Mouse (Mus musculus) v-Abl transformed pro-B cells (cell line): ENCODE data around the gene Dlg2.

ENCODE experiments used
- in situ Hi-C, 2 experiments: fragments of 400-800 bp; cut with MboI; formaldehyde crosslinking; loops; one replicate each; pipeline ENCODE4 v1.15.1; 2025; ENCODE audit not compliant: unreplicated experiment in 2 of 2

Gene Dlg2

DNA sequence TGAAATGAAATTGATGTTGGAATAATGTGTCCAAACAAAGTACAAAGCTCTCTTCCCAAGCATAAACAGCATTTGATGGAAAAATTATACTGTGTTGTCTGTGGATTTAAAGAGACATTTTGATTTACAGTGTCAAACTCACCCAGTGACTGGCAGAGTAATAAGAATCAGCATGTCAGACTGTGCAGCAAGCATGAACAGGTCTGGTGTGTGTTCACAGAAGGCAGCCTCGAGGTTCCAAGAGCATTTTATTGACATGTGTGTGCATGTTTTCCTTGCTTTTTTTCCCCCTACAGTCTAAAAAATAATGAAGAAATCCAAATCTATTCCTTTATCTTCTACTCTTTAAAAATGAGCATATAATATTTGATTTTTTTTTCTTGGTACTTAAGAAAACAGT, 1924.1 kb downstream of the Dlg2 start:
- in situ Hi-C loops = no loop called here

DNA sequence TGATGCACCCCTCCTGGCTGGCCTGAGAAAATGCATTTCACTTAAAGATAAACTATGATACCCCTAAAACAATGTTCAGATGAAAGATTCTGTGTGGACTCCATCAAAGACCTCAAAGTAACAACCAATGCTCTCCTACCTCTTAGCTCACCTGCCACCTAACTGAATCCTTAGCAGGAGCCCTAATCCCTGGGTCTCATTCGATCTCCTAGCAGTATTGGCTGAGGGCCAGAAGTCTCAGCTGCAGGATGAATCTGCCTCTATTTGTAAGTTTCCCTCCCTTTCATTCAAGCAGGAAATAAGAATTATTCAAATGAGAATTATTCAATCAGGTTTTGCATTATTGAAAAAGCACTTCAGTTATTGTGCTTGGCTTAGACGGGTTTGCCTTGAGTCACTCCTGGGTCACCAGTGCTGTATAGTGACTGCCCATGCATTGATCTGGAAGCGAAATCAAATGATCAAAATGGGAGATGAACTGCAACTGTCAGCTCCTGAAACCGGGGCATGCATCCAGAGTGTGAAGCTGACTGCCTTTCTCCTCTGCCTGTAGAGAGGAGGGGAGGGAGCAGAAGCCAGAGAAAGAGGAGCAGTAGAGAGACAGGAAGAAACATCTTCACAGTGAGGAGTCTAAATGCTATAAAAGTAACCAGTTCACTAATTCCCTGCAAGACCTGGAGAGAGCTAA, 1924.7 kb downstream of the Dlg2 start:
- in situ Hi-C loops = no loop called here

DNA sequence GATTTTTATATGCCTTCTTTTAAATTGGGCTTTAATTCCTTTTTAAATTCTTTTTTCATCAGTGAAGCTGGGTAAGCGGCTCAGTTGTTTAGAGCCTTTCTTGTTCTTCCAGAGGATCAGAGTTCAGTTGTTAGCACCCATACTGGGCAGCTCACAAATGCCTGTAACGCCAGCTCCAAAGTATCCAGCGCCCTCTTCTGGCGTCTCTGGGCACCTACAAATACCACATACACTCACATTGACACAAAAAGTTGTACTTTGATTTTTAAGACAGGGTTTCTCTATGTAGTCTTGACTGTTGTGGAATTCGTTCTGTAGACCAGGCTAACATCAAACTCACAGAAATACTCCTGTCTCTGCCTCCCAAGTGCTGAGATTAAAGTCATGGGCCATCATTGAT, 1932.0 kb downstream of the Dlg2 start:
- in situ Hi-C loops = loop anchor here in 1 of 2 experiments (5.0 kb wide), 1 partner anchor 109 kb away; no protein-coding TSS in a partner anchor

DNA sequence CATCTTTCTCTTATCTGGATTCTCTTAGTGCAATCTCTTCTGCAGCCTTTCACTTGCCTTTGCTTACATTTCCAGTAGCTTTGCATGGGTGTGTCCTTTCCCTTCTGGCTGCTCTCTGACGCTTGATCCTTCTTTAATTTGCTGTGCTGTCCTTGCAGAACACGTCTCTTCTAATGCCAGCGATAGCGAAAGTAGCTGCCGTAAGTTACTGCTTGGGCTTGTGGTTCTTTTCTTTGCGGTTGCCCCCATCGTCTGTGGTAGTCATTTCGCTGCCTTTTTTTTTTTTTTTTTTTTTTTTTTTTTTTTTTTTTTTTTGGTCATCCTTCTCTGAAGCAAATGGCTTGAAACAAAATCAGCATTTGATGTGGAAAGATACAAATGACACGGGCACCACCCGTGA, 1944.0 kb downstream of the Dlg2 start:
- in situ Hi-C loops = no loop called here

DNA sequence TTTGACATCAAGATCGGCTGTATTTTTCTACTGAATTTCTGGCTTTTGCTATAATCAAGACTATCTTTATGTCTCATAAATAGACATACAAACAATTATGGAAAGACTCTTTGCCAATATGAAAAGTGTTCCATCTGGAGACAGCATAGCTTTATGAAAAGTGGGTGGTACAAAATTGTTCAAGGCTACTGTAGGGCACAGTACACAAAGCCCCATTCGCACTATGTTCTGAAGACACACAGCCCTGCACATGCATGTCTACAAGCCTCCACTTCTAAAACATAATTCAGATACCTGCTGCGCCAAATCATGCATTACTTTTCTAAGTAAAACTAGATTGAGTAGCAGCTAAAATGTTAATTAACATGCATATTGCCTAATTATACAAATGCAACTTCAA, 1946.5 kb downstream of the Dlg2 start:
- in situ Hi-C loops = no loop called here

DNA sequence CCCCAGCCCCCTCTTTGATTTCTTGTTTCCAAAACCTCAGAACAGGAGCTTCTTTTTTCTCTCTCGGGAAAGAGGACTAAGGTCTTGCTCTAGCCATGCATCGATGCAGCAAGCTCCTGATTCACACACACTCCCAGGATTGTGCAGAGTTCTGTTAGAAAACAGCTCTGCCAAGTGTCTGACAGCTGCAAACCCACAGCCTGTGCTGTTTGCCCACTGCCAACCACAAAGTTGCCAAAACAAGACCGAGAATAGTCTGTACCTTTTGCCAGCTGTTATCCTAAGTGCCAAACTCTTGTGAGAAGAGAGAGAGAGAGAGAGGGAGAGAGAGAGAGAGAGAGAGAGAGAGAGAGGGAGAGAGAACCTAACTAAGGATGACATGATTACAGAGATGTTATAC, 1948.2 kb downstream of the Dlg2 start:
- in situ Hi-C loops = loop anchor here (25.0 kb wide), 3 partner anchors 238 to 1962 kb away; partner anchors contain the start of genes Tmem126a (in 2 of the 2) and Pcf11 (in 1 of the 2)

DNA sequence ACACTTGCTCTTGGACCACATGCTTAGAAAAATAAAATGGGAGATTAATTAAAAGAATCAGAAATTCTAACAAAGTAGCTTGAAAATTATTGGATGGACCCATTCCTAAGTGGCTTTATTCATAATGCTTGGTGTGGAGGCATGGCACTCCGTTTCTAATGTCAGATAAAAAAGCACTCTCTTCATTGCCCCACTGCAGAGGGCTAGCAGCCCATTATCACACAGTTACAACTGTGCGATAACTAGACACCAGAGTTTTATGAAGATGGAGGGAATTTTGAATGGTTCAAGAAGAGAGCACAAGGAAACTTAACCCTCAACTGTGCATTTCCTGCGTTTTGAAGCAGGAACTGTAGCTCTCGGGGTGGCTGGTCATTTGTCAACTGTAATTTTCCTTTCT, 1950.8 kb downstream of the Dlg2 start:
- in situ Hi-C loops = loop anchor here (25.0 kb wide), 3 partner anchors 235 to 1965 kb away; partner anchors contain the start of genes Tmem126a (in 2 of the 2) and Pcf11 (in 1 of the 2)

DNA sequence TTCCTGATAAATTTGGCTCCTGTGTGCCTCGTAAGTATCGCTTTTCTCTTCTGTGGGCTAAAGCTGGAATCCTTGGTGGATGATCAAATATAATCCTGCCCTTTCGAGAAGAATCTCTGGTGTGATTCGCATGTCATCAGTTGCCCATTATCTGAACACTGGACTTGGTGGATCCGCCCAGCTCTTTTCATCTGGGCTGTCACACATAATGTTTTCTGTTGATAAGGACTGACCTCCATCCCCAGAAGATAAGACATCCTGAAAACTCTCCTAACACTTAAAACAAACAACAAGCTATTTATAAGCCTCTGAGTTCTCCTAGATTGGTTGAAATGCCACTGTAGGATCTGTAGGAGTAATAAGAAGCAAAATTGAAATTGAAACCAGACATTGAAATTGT, 1952.2 kb downstream of the Dlg2 start:
- in situ Hi-C loops = loop anchor here (25.0 kb wide), 3 partner anchors 234 to 1966 kb away; partner anchors contain the start of genes Tmem126a (in 2 of the 2) and Pcf11 (in 1 of the 2)

DNA sequence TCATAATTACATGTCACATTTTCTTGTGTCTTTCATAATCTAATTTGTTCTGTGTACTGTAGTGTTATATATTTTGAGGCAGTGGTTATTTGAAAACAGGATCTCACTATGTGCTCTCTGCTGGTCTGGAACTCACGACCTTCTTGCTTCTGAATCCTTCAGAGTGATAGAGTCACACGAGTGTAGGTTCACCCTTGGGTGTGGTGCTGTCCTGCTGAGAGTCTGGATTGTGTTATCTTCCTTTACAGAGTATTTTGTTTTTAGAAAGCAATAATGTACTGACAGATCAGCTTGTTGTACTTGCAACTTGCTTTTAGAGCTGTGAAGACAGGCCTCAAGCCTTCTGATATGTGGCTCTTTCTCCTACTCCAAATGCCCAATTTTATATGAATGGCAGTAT, 1953.8 kb downstream of the Dlg2 start:
- in situ Hi-C loops = loop anchor here (25.0 kb wide), 3 partner anchors 232 to 1968 kb away; partner anchors contain the start of genes Tmem126a (in 2 of the 2) and Pcf11 (in 1 of the 2)

DNA sequence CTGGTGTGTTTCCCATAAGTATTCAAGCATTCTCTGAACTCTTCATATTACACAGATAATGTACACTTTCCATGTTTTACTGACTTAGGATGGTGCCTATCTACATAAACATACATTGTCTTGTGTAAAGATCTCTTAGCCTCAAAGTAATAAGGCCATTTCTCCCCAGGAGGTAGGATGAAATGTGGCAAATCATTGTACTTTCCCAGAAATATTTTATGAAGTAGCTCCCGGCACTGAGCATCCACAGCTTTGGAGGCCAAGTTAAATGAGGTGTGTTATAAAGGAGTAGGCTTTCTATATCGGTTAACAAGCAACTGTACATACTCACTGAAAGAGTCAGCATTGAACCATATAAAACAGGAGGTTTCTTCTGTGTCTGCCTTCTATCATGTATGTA, 1960.7 kb downstream of the Dlg2 start:
- in situ Hi-C loops = loop anchor here (25.0 kb wide), 3 partner anchors 225 to 1975 kb away; partner anchors contain the start of genes Tmem126a (in 2 of the 2) and Pcf11 (in 1 of the 2)

DNA sequence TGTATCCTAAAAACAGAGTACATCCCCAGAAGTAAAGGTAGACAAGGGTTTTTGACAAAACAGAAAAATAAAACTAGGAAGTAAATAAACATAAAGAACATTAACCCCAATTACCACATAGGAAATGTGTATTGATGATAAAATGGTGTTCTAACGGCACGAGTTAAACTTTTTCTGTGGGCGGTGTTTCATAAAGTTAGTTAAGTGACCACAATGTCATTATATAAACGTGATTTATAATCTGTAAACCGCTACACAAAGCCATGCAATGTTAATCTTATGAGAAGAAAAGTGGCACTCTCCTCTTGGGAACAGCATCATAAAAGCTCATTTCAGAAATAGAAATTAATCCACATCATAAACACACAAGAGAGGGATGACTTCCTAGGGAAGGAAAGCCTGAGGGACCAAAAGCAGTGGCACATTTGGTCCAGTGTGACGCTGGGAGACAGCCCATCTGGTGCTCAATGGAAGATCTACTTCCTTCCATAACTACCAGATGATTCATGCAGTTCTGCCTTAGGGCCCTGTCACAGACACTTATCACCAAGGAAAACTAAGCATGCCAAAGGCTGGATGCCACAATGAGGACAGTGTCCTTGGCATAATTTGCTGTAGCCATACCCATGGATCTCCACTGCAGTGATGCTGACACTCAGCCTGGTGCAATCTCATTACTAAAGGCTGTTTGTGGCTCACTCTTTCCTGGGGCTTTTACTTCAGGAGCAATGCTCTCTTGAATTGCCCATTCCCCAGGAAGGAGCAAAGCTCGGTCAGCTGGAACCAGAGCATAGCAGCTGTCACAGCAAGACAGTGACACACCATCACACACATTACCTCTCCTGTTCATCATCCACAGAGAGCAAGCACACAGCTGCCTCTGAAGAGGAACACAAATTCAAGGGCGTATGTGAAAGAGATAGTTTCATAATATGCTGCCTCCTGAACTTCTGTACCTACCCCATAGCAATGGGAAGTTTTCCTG, 1963.3 kb downstream of the Dlg2 start:
- in situ Hi-C loops = loop anchor here (25.0 kb wide), 3 partner anchors 223 to 1977 kb away; partner anchors contain the start of genes Tmem126a (in 2 of the 2) and Pcf11 (in 1 of the 2)

DNA sequence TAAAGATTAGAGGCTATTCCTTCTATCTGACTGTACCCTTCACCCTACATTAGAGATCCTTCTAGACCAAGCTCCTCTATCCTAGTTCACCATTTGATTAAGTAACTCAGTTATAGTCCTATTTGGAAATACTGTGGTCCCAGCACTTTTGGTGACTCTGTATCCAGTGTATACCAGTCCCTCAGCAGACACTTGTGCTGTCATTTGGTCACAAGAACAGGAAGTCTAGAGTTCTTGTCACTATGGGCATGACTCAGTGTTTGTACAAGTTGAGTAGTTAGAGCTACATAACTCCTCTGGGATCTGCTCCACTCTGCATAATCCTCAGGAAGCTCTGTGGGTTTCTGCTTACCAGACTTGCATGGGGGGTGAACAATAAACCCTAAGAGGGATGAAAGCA, 1965.1 kb downstream of the Dlg2 start:
- in situ Hi-C loops = loop anchor here (25.0 kb wide), 3 partner anchors 221 to 1979 kb away; partner anchors contain the start of genes Tmem126a (in 2 of the 2) and Pcf11 (in 1 of the 2)

DNA sequence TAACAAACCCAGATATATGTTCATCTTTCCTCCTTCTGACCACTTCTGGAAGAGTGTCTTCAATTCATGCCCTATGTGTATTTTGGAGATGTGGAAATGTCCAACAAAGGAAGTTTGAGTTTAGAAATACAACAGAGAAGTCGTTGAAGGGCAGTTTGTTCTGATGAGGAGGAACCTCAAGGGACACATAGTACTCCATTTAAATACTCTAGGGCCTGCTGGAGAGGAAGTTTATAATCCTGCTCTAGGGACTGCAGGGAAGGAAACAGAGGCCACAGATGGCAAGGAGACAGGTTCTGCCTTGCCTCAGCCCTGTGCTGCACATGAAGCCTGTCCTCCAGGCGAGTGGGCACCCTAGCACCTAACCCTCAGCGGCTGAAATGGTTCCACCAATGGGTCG, 1965.6 kb downstream of the Dlg2 start:
- in situ Hi-C loops = loop anchor here (25.0 kb wide), 3 partner anchors 220 to 1980 kb away; partner anchors contain the start of genes Tmem126a (in 2 of the 2) and Pcf11 (in 1 of the 2)

DNA sequence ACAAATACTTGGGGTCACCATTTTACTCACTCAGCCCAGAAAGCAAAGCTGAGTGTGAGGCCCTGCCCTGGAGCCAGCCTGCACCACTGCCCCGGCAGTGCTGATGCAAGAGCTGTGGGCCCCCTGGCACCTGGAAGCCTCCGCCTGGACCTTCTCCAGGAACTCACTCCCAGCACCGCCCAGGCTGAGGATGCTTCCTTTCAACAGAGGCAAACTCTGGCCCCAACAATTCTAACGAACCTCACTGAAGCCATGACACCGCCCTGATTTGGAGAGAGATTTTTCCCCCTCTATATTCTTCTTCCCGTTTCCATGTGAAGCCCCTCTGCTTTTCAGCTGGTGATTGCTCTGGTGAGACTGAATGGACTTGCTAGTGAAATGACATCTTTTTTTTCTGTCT, 1971.5 kb downstream of the Dlg2 start:
- in situ Hi-C loops = loop anchor here (25.0 kb wide), 3 partner anchors 214 to 1986 kb away; partner anchors contain the start of genes Tmem126a (in 2 of the 2) and Pcf11 (in 1 of the 2)

DNA sequence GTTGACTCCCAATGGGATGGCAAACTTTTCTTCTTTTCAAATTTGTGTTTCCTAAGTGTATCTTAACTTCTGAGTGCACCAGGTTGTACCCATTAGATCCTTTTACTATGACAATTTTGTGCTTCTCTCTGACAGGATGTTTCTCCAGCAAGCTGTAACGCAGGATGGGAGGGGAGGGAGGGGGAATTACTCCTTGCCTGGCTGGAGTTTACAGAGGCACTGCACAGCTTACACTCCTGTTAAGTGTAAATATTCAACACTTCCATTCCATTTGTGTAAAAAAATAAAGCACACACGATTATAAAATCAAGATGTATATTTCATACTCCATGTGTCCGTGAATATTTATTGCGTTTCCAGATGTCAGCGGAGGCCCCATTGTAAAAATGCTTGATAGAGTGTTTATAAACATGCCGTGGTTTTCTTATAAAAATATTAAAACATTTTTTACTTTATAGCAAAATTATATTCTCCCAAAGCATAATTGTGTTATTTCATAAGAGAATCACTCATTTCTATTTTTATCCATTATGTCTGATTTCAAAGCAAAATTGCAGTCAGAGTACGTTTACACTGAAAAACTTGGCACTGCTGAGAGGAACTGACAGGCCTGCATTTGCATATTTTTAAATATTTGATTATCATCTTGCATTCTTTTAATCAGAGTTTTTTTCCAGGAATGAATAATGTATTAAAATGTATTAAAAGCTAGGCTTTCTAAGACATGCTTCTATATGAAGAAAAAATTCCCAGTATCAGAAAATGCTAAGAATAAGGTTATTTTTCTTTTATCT, 1972.5 kb downstream of the Dlg2 start:
- in situ Hi-C loops = loop anchor here (25.0 kb wide), 3 partner anchors 213 to 1987 kb away; partner anchors contain the start of genes Tmem126a (in 2 of the 2) and Pcf11 (in 1 of the 2)

DNA sequence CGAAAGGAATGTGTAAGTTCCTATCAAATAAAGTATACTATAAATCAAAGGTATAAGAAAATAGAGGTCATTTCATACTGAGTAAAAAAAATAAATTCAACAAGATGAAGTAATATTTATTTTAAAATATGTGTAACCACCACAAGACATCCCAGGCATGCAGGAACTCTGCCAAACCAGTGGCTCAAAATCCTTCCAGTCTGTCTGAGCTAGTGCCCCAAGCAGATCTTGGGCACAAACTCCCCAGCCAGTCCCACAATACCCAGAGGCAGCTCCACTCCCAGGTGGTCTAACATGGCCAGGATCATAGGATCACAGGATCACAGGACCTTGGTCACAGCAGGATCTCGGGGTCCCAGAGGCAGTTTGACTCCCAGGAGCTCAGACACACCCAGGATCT, 1977.7 kb downstream of the Dlg2 start:
- in situ Hi-C loops = no loop called here

DNA sequence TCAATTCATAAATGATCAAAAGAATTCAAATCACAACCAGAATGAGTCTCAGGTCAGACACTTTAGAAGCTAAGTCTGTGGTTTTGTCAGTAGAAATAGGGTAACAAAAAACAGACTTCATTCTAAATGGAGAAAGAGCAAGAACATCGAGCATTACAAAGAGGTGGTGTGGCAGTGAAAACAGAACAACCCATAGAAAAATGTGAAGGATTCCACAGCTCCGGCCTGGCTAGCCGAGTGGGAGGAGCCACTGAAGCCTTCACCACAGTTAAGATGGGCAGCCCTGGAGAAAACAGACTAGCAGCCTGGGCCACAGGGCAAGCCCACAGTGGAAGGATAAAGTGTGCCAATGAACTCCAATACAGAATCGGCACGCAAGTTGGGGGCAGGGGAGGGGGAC, 1979.5 kb downstream of the Dlg2 start:
- in situ Hi-C loops = no loop called here

DNA sequence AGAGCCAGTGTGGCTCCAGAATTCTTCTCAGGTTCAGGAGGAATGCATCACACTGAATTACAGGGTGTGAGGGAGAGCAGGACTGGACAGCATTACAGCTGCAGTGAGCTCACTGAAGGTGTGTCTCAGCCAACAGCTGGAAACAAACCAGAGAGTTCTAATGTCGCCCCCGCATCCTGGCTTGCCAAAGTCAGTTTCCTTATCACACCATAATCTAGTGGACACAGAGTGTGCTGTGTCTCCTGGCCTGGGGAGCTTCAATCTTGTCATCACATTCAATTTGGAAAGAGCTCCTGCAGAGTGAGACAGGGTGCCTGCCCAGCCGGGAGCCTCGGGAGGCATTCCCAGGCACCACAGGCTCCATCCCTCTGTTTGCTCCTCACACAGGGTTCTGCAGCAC, 1981.3 kb downstream of the Dlg2 start:
- in situ Hi-C loops = no loop called here

DNA sequence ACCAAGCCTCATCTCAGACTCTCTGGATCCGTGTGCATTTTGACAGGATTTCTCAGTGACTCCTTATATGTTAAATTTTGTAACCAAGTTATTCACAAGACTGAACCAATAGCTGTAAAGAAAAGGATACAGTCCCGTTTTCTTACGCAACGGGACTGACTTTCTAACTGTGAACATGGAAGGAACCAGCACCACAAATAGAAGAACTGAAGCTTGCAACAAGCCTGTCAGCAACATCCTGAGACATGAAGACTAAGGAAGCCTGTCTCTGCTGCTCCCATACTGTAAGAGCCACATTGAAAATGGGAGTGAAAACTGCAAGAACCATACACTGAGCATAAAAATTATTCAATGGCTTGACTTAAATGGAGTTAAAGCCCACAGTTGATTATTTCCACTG, 1981.8 kb downstream of the Dlg2 start:
- in situ Hi-C loops = no loop called here

DNA sequence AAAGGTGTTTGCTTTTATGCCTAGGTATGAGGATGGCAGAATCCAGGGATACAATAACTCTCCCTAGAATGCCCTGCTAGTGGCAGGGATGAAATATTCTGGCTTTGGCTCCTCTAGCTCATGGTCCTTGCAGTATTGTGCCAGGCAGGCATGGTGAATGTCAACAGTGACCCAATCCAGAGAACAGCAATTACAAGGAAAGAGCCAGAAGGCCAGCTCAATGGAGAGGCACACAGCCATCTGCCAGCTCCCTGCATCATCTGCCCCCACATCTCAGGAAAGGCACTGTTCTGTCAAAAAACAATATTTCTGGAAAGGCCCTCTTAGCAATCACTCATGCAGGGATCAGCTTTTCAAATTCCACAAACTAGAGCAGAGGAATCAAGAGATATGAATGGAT, 1984.1 kb downstream of the Dlg2 start:
- in situ Hi-C loops = no loop called here
